Mouse (Mus musculus) megakaryocyte-erythroid progenitor cell, adult 5 weeks (primary cell): Measurements from ENCODE around the gene Cyp2d34. TPM values are rescaled to one million over a fixed set of nuclear protein-coding genes. Genes with fewer than 3 reads are reported as not detected.

Source experiments
- polyA plus RNA-seq: library from polyadenylated mRNA; stranded (reverse); fragments of >175 nt; gene quantifications from 2 replicates; pipeline ENCODE4 v1.2.3, GENCODE M21; 2012

Cyp2d34 gene
- not detected in 2 replicates for polyA plus RNA-seq

DNA sequence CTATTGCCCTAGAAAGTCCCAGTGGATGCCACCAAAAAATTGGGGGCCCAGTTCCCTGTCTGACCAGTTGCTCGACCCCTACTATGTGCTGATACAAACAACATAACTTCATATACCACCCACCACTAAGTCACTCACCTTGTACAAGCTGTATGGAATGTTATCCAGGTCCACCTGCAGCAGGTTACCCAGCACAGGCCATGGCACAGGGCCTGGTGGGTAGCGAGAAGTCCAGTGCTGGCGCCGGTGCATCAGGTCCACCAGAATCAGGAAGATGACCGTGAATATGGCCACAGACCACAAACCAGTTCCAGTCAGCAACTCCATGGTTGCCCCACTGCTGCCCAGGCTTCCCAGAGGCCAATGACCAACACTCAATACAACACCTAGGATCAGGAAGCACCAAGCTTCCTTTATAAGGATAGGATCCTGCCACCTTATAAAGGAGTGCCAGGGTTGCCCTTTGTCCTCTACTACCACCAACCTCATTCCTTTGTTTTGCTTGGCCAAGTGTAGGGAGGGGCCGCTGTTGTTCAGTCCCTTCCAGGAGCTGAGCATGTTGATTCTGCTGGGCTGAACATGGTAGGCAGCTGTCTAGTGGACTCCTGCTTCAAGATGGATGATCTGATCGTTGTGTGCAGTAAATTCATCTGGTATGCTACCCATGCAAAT lies at the start of gene Cyp2d34:
Gene Cyp2d34 (minus strand): TSS at position 416 of the 672 bp plus-strand sequence.

Other genes starting within 250 kb of the Cyp2d34 start
- 0.16 and 0.25 TPM in 2 replicates for gene Cyp2d22, start 240.7 kb downstream of the Cyp2d34 start, polyA plus RNA-seq
- gene Cyp2d11, start 226.9 kb downstream of the Cyp2d34 start, polyA plus RNA-seq = not detected in 2 replicates
- not detected in 2 replicates for gene Cyp2d10, start 213.8 kb downstream of the Cyp2d34 start, polyA plus RNA-seq
- not detected in 2 replicates for gene Cyp2d9, start 187.5 kb downstream of the Cyp2d34 start, polyA plus RNA-seq
- gene Cyp2d12, start 65.9 kb downstream of the Cyp2d34 start, polyA plus RNA-seq = not detected in 2 replicates
- gene Cyp2d40, start 143.2 kb upstream of the Cyp2d34 start, polyA plus RNA-seq = not detected in 2 replicates
- 0.12 TPM in 1 of 2 replicates, not detected in the other for gene Cyp2d26, start 173.3 kb upstream of the Cyp2d34 start, polyA plus RNA-seq